Mouse (Mus musculus): ENCODE measurements around the gene Terb1.

DNA sequence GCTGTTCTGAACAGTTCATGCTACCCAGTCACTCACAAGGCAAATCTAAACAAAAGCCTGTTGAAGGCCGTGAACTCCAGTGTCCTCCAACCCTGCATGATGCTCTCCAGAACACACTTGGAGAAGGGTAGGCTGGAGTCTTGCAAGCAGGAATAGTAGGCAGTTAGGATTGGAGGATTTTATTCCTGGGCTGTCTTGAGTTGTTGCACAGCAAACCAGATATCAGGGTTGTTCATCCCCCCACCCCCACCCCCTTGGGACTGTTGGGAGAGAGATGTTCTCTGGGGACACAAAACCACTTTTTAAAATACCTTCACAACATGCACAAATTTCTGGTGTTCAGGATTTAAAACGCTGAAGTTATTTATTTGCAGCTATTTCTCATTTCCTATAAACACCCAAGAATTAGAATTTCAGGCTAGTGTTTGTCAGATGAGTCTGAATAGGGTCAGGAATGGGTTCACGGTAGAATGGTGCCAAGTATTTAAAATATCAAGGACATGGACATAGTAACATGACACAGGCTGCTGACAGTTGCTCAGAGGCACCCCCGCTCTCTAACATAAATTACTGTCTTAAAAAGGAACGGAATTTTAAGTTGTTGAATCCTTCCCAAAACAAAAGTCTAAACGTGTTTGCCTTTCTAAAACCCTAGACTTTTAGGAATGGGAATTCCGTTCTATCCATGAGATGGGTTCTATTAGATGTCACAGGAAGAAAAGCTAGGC, 96.7 kb downstream of the Terb1 start:
- no peak for TF ChIP-seq CTCF (conservative IDR thresholded peaks at IDR 0.05; ENCODE audit: low read length)
- TF ChIP-seq NANOG (IDR thresholded peaks at IDR 0.05; ENCODE audit: borderline replicate concordance, low read length) = no peak
- TF ChIP-seq POU5F1 (IDR thresholded peaks at IDR 0.05; ENCODE audit: borderline replicate concordance, low read length) = no peak
